Mouse (Mus musculus): ENCODE measurements around the gene Foxn3. TPM values are rescaled to one million over a fixed set of nuclear protein-coding genes. Genes with fewer than 3 reads are reported as not detected.

Foxn3 gene
- polyA plus RNA-seq, 1 experiment = 5.8 TPM

DNA sequence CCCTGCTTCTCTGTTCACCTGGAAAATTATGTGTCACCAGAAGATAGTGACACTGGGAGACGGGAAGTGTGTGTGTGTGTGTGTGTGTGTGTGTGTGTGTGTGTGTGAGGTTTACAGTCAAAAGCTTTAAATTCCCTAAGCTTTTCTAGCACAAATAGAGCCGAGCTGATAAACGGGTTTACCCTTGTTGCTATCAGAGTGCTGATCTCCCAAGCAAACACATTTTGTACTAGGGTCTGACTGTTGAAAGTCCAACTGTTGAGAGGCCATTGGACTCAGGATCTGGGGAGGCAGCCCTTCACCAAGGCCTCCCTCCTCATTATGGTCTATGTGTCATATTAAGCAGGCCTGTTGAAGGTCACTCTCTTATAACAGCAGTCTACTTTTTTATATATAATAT, 123.4 kb downstream of the Foxn3 start:
- Histone ChIP-seq H3ac (ENCODE audit: control insufficient read depth, insufficient read length) (no peak overlapping the region), H3K36me3 (ENCODE audit: control insufficient read depth, insufficient read depth) (no peaks in the 10 kb centered on the region), H3K4me2 (ENCODE audit: low read depth) (no peak overlapping the region), H3K27me3 (ENCODE audit: control insufficient read depth, insufficient read depth, insufficient read length) (no peaks in the 10 kb centered on the region), H3K79me2 (ENCODE audit: control insufficient read depth, insufficient read depth) (no peaks in the 10 kb centered on the region), H3K4me3 (no peak overlapping the region)
- TF ChIP-seq MAX (IDR thresholded peaks at IDR 0.05; ENCODE audit: low read depth) = no peak
- no peak for TF ChIP-seq MYOD1 (IDR thresholded peaks at IDR 0.05; ENCODE audit: control insufficient read depth in 1 of 3, insufficient read length in 2 of 3, low read depth in 2 of 3)
- TF ChIP-seq SRF (IDR thresholded peaks at IDR 0.05; ENCODE audit: control insufficient read depth, insufficient read length, low read depth) = no peak

DNA sequence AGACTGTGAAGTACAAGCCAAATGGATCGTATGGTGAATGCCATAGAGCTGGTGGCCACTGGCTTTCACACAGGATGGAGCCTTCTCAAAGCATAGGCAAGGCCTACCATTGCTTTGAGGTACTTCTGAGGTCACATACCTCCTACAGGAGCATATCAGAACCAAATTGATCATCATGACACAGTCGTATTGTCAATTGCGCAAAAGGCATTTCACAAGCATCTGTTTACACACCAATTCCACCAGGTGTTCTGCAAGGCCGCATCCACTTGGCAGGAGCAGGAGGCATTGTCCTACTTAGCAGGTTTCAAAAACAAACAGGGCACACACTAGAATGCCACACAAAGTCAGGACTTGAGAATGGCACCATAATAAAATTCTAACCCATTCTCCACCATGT, 128.2 kb downstream of the Foxn3 start:
- H3K4me2 ChIP-seq (ENCODE audit: low read depth) = no peak overlapping the region
- no peaks in the 10 kb centered on the region for H3K36me3 ChIP-seq (ENCODE audit: control insufficient read depth, insufficient read depth)
- H3K27me3 ChIP-seq (ENCODE audit: control insufficient read depth, insufficient read depth, insufficient read length) = no peaks in the 10 kb centered on the region
- no peak overlapping the region for H3K4me3 ChIP-seq
- TF ChIP-seq REST (IDR thresholded peaks at IDR 0.05; ENCODE audit: insufficient read depth, insufficient read length) (no peak), SRF (IDR thresholded peaks at IDR 0.05; ENCODE audit: control insufficient read depth, insufficient read length, low read depth) (no peak), E2F4 (IDR thresholded peaks at IDR 0.05; ENCODE audit: insufficient read depth) (no peak), MYOG (IDR thresholded peaks at IDR 0.05; ENCODE audit: control insufficient read depth in 1 of 3, insufficient read depth in 1 of 3, insufficient read length in 2 of 3, low read depth in 2 of 3) (no peak), MAX (IDR thresholded peaks at IDR 0.05; ENCODE audit: low read depth) (no peak), POLR2A (IDR thresholded peaks at IDR 0.05; ENCODE audit: insufficient read length, low read depth) (no peak), CEBPB (IDR thresholded peaks at IDR 0.05; ENCODE audit: insufficient read depth, poor library complexity, severe bottlenecking) (no peak), USF1 (IDR thresholded peaks at IDR 0.05; ENCODE audit: low read depth) (no peak), TCF12 (IDR thresholded peaks at IDR 0.05; ENCODE audit: insufficient read depth, poor library complexity, severe bottlenecking) (no peak), POLR2AphosphoS2 (IDR thresholded peaks at IDR 0.05; ENCODE audit: insufficient read length, low read depth) (no peak)
- no peaks in the 10 kb centered on the region for H3K79me2 ChIP-seq (ENCODE audit: control insufficient read depth, insufficient read depth)
- H3ac ChIP-seq (ENCODE audit: control insufficient read depth, insufficient read length) = no peak overlapping the region

- Histone ChIP-seq H3K4me3 (no peak overlapping the region), H3K4me2 (ENCODE audit: low read depth) (no peak overlapping the region), H3K79me2 (ENCODE audit: control insufficient read depth, insufficient read depth) (no peaks in the 10 kb centered on the region), H3K36me3 (ENCODE audit: control insufficient read depth, insufficient read depth) (no peaks in the 10 kb centered on the region), H3ac (ENCODE audit: control insufficient read depth, insufficient read length) (no peak overlapping the region), H3K27me3 (ENCODE audit: control insufficient read depth, insufficient read depth, insufficient read length) (no peaks in the 10 kb centered on the region)
- no peak for TF ChIP-seq USF1 (IDR thresholded peaks at IDR 0.05; ENCODE audit: low read depth)
- TF ChIP-seq POLR2AphosphoS2 (IDR thresholded peaks at IDR 0.05; ENCODE audit: insufficient read length, low read depth) = no peak
- TF ChIP-seq SRF (IDR thresholded peaks at IDR 0.05; ENCODE audit: control insufficient read depth, insufficient read length, low read depth) = no peak
- no peak for TF ChIP-seq CEBPB (IDR thresholded peaks at IDR 0.05; ENCODE audit: insufficient read depth, poor library complexity, severe bottlenecking)
- no peak for TF ChIP-seq POLR2A (IDR thresholded peaks at IDR 0.05; ENCODE audit: insufficient read length, low read depth)
- TF ChIP-seq REST (IDR thresholded peaks at IDR 0.05; ENCODE audit: insufficient read depth, insufficient read length) = no peak
Observed at GRCm38 (mm10) chr12:99433402-99433801, 130.0 kb downstream of the Foxn3 start.

- H3K79me2 ChIP-seq (ENCODE audit: control insufficient read depth, insufficient read depth) = no peaks in the 10 kb centered on the region
- no peak overlapping the region for H3K4me2 ChIP-seq (ENCODE audit: low read depth)
- no peak overlapping the region for H3ac ChIP-seq (ENCODE audit: control insufficient read depth, insufficient read length)
- H3K36me3 ChIP-seq (ENCODE audit: control insufficient read depth, insufficient read depth) = no peaks in the 10 kb centered on the region
- TF ChIP-seq E2F4 (IDR thresholded peaks at IDR 0.05; ENCODE audit: insufficient read depth) (no peak), CEBPB (IDR thresholded peaks at IDR 0.05; ENCODE audit: insufficient read depth, poor library complexity, severe bottlenecking) (no peak)
- no peaks in the 10 kb centered on the region for H3K27me3 ChIP-seq (ENCODE audit: control insufficient read depth, insufficient read depth, insufficient read length)
- H3K4me3 ChIP-seq = no peak overlapping the region
Observed at GRCm38 (mm10) chr12:99431541-99431940, 131.8 kb downstream of the Foxn3 start.

DNA sequence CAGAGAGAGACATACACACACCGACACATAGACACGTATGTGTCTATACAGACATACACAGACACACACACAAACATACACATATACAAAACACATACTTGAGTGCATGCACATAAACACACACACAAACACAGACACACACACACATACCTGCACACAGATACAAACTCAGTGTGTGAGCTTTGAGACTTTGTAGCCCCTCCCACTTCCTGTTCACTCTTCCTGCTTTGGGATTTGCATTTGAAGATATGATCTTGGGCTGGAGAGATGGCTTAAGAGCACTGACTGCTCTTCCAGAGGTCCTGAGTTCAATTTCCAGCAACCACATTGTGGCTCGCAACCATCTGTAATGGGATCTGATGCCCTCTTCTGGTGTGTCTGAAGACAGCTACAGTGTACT, 132.4 kb downstream of the Foxn3 start:
- H3K27me3 ChIP-seq (ENCODE audit: control insufficient read depth, insufficient read depth, insufficient read length) = no peaks in the 10 kb centered on the region
- H3K79me2 ChIP-seq (ENCODE audit: control insufficient read depth, insufficient read depth) = no peaks in the 10 kb centered on the region
- TF ChIP-seq TCF3 (IDR thresholded peaks at IDR 0.05; ENCODE audit: insufficient read length, low read depth) (no peak), POLR2AphosphoS2 (IDR thresholded peaks at IDR 0.05; ENCODE audit: insufficient read length, low read depth) (no peak), REST (IDR thresholded peaks at IDR 0.05; ENCODE audit: insufficient read depth, insufficient read length) (no peak), CEBPB (IDR thresholded peaks at IDR 0.05; ENCODE audit: insufficient read depth, poor library complexity, severe bottlenecking) (no peak)

GRCm38 (mm10) chr12:99429101-99429500, 134.3 kb downstream of the Foxn3 start:
- no peak overlapping the region for H3K4me2 ChIP-seq (ENCODE audit: low read depth)
- no peaks in the 10 kb centered on the region for H3K79me2 ChIP-seq (ENCODE audit: control insufficient read depth, insufficient read depth)
- H3K27me3 ChIP-seq (ENCODE audit: control insufficient read depth, insufficient read depth, insufficient read length) = no peaks in the 10 kb centered on the region
- H3K36me3 ChIP-seq (ENCODE audit: control insufficient read depth, insufficient read depth) = no peaks in the 10 kb centered on the region
- no peak for TF ChIP-seq CEBPB (IDR thresholded peaks at IDR 0.05; ENCODE audit: insufficient read depth, poor library complexity, severe bottlenecking)
- no peak for TF ChIP-seq POLR2A (IDR thresholded peaks at IDR 0.05; ENCODE audit: insufficient read length, low read depth)
- no peak for TF ChIP-seq POLR2AphosphoS2 (IDR thresholded peaks at IDR 0.05; ENCODE audit: insufficient read length, low read depth)
- TF ChIP-seq REST (IDR thresholded peaks at IDR 0.05; ENCODE audit: insufficient read depth, insufficient read length) = no peak
- TF ChIP-seq TCF3 (IDR thresholded peaks at IDR 0.05; ENCODE audit: insufficient read length, low read depth) = no peak
- TF ChIP-seq E2F4 (IDR thresholded peaks at IDR 0.05; ENCODE audit: insufficient read depth) = no peak
- no peak for TF ChIP-seq MYOG (IDR thresholded peaks at IDR 0.05; ENCODE audit: control insufficient read depth in 1 of 3, insufficient read depth in 1 of 3, insufficient read length in 2 of 3, low read depth in 2 of 3)
- TF ChIP-seq TCF12 (IDR thresholded peaks at IDR 0.05; ENCODE audit: insufficient read depth, poor library complexity, severe bottlenecking) = no peak
- TF ChIP-seq MYOD1 (IDR thresholded peaks at IDR 0.05; ENCODE audit: control insufficient read depth in 1 of 3, insufficient read length in 2 of 3, low read depth in 2 of 3) = no peak
- no peak for TF ChIP-seq MAX (IDR thresholded peaks at IDR 0.05; ENCODE audit: low read depth)
- TF ChIP-seq SRF (IDR thresholded peaks at IDR 0.05; ENCODE audit: control insufficient read depth, insufficient read length, low read depth) = no peak
- no peak overlapping the region for H3K4me3 ChIP-seq
- no peak overlapping the region for H3ac ChIP-seq (ENCODE audit: control insufficient read depth, insufficient read length)

More for the DNA sequence above, 132.4 kb downstream of the Foxn3 start:
- no peaks in the 10 kb centered on the region for H3K36me3 ChIP-seq (ENCODE audit: control insufficient read depth, insufficient read depth)
- no peak overlapping the region for H3K4me2 ChIP-seq (ENCODE audit: low read depth)
- H3ac ChIP-seq (ENCODE audit: control insufficient read depth, insufficient read length) = no peak overlapping the region
- H3K4me3 ChIP-seq = no peak overlapping the region

All from myocyte (in vitro differentiated cells).